Mouse (Mus musculus) forebrain, postnatal 0 days (tissue): Measurements from ENCODE around the gene Myo15b. TPM values are rescaled to one million over a fixed set of nuclear protein-coding genes. Genes with fewer than 3 reads are reported as not detected.

Experiments used
- ATAC-seq: fragments of 200-750 bp; cut with Nextera tagmentation; 2 replicates; pipeline ENCODE4 v1.8.0; 2017; ENCODE audit warnings: mild to moderate bottlenecking, moderate library complexity
- DNase-seq: peaks from one replicate; pipeline ENCODE4 v3.0.0-alpha.2; 2015
- H3K27ac ChIP-seq: fragments of 300-500 bp; sonication (generic); 2 replicates; pipeline ENCODE4 v1.5.1; 2014; ENCODE audit warnings: low read depth, mild to moderate bottlenecking, antibody characterized with exemption, low read length, moderate library complexity, mixed read lengths
- H3K27me3 ChIP-seq: fragments of 300-500 bp; sonication (generic); 2 replicates; pipeline ENCODE4 v1.6.1; 2014; ENCODE audit warnings: mild to moderate bottlenecking, low read length, mixed read lengths; ENCODE audit not compliant: insufficient read depth
- H3K36me3 ChIP-seq: fragments of 300-500 bp; sonication (generic); 2 replicates; pipeline ENCODE4 v1.6.1; 2014; ENCODE audit warnings: mild to moderate bottlenecking, moderate library complexity; ENCODE audit not compliant: insufficient read depth
- H3K4me1 ChIP-seq: fragments of 300-500 bp; sonication (generic); 2 replicates; pipeline ENCODE4 v1.6.1; 2014; ENCODE audit warnings: antibody characterized with exemption; ENCODE audit not compliant: insufficient read depth
- H3K4me2 ChIP-seq: fragments of 300-500 bp; sonication (generic); 2 replicates; pipeline ENCODE4 v1.6.1; 2014; ENCODE audit warnings: low read depth, mild to moderate bottlenecking, moderate library complexity
- H3K4me3 ChIP-seq: fragments of 300-500 bp; sonication (generic); 2 replicates; pipeline ENCODE4 v1.5.1; 2014; ENCODE audit warnings: low read depth, low read length, mixed read lengths
- H3K9ac ChIP-seq: fragments of 300-500 bp; sonication (generic); 2 replicates; pipeline ENCODE4 v1.6.1; 2014; ENCODE audit warnings: mild to moderate bottlenecking
- H3K9me3 ChIP-seq: fragments of 300-500 bp; sonication (generic); 2 replicates; pipeline ENCODE4 v1.6.1; 2016; ENCODE audit warnings: low read length
- CTCF ChIP-seq: sonication (generic); IDR thresholded peaks from 2 replicates; pipeline ENCODE4 v1.5.1; 2016; ENCODE audit warnings: antibody characterized with exemption, control low read depth, low read depth
- WGBS: fragments of 180-500 bp; shearing (Covaris S2); extraction: QIAGEN DNeasy Blood & Tissue Kit; methylation state at CpG from one replicate; pipeline ENCODE4 v1.1.7; 2014; 5-methylcytosine and 5-hydroxymethylcytosine counted together
- polyA plus RNA-seq: library from polyadenylated mRNA; unstranded; fragments of >200 nt; fragmentation: Nextera tagmentation; extraction: Ambion mirVana; gene quantifications from 2 replicates; pipeline ENCODE4 v1.2.1, GENCODE M21; 2015
- total RNA-seq: library from RNA; depleted of rRNA; stranded (reverse); fragments of >200 nt; gene quantifications from 2 replicates; pipeline ENCODE4 v1.2.3, GENCODE M21; 2014

The Myo15b gene
- total and polyA plus RNA-seq, 2 experiments from 2014 or later: 0.01 TPM; not detected in 1

- TF ChIP-seq CTCF: no peak
- H3K9ac ChIP-seq: no peak overlapping the region
- peaks cover 36% of the 10 kb centered on the region for H3K36me3 ChIP-seq
- no peak overlapping the region for H3K4me2 ChIP-seq
- 79% methylated on average over 4 of the region's 4 CpGs for WGBS
- peaks cover 1% of the 10 kb centered on the region; the same call in 1 of the 2 replicates for H3K4me1 ChIP-seq
- H3K27ac ChIP-seq: no peak overlapping the region
- H3K9me3 ChIP-seq: no peaks in the 10 kb centered on the region
- peaks cover 10% of the 10 kb centered on the region; the same call in 1 of the 2 replicates for H3K27me3 ChIP-seq
- H3K4me3 ChIP-seq: no peak overlapping the region
- no peak for ATAC-seq
- no peak for DNase-seq
These were observed 37.2 kb upstream of the Myo15b start for GRCm38 (mm10) chr11:115821001-115821400.

GRCm38 (mm10) chr11:115823774-115824740 lies 34.1 kb upstream of the Myo15b start, which contains the start of gene Llgl2:
Gene Llgl2, plus strand, starts transcription at chr11:115824049.
- WGBS: 3% methylated on average over 86 of the region's 87 CpGs
- DNase-seq: peak; percentile 63
- H3K4me3 ChIP-seq: peak within 1 kb of the TSS; percentile 51
- no peaks in the 10 kb centered on the region for H3K4me1 ChIP-seq
- peak within 1 kb of the TSS; percentile 81 for H3K4me2 ChIP-seq
- ATAC-seq: peak; percentile 78
- H3K9me3 ChIP-seq: no peaks in the 10 kb centered on the region
- no peak within 1 kb of the TSS for H3K27ac ChIP-seq
- TF ChIP-seq CTCF: peak; percentile 24
- peaks cover 25% of the 10 kb centered on the region for H3K36me3 ChIP-seq
- H3K27me3 ChIP-seq: peaks cover 10% of the 10 kb centered on the region
- H3K9ac ChIP-seq: peak within 1 kb of the TSS; percentile 26

- no peak for ATAC-seq
- Histone ChIP-seq H3K36me3 (peaks cover 24% of the 10 kb centered on the region), H3K4me3 (peak overlapping the region; percentile 51; the same call in 1 of the 2 replicates), H3K27me3 (peaks cover 10% of the 10 kb centered on the region), H3K4me1 (no peaks in the 10 kb centered on the region), H3K9ac (no peak overlapping the region), H3K27ac (no peak overlapping the region), H3K9me3 (no peaks in the 10 kb centered on the region), H3K4me2 (no peak overlapping the region; the same call in 1 of the 2 replicates)
- TF ChIP-seq CTCF: no peak
- WGBS: 14% methylated on average over 11 of the region's 11 CpGs
- DNase-seq: no peak
These were observed 33.4 kb upstream of the Myo15b start for GRCm38 (mm10) chr11:115824813-115825212.

- WGBS: 50% methylated on average over 5 of the region's 5 CpGs
These were observed 31.7 kb upstream of the Myo15b start for GRCm38 (mm10) chr11:115826487-115826886.

GRCm38 (mm10) chr11:115827624-115828023 lies 30.6 kb upstream of the Myo15b start:
- 84% methylated on average over 6 of the region's 6 CpGs for WGBS
- Histone ChIP-seq H3K4me3 (no peak overlapping the region), H3K27me3 (peaks cover 17% of the 10 kb centered on the region), H3K9me3 (no peaks in the 10 kb centered on the region), H3K36me3 (peaks cover 1% of the 10 kb centered on the region), H3K4me1 (no peaks in the 10 kb centered on the region), H3K27ac (no peak overlapping the region), H3K9ac (no peak overlapping the region), H3K4me2 (no peak overlapping the region)
- DNase-seq (no peak), ATAC-seq (no peak)
- no peak for TF ChIP-seq CTCF

More at GRCm38 (mm10) chr11:115826487-115826886, 31.7 kb upstream of the Myo15b start:
- H3K27me3 ChIP-seq: peaks cover 17% of the 10 kb centered on the region
- no peak overlapping the region for H3K4me2 ChIP-seq
- DNase-seq (no peak), ATAC-seq (no peak)
- H3K9me3 ChIP-seq: no peaks in the 10 kb centered on the region
- no peak overlapping the region for H3K9ac ChIP-seq
- H3K4me3 ChIP-seq: no peak overlapping the region
- no peak overlapping the region for H3K27ac ChIP-seq
- peaks cover 8% of the 10 kb centered on the region for H3K36me3 ChIP-seq
- TF ChIP-seq CTCF: no peak
- H3K4me1 ChIP-seq: no peaks in the 10 kb centered on the region

- no peaks in the 10 kb centered on the region for H3K4me1 ChIP-seq
- WGBS: 69% methylated on average over 4 of the region's 4 CpGs
- no peaks in the 10 kb centered on the region for H3K36me3 ChIP-seq
- no peak overlapping the region for H3K27ac ChIP-seq
- DNase-seq (no peak), ATAC-seq (no peak)
- peaks cover 15% of the 10 kb centered on the region for H3K27me3 ChIP-seq
- TF ChIP-seq CTCF: no peak
- H3K9ac ChIP-seq: no peak overlapping the region
- H3K4me3 ChIP-seq: no peak overlapping the region
- H3K9me3 ChIP-seq: no peaks in the 10 kb centered on the region
- H3K4me2 ChIP-seq: no peak overlapping the region
These were observed 29.2 kb upstream of the Myo15b start for GRCm38 (mm10) chr11:115829036-115829435.
